Mouse (Mus musculus) testis, adult 2 months (tissue): ENCODE measurements around the gene Ppp1r12c. TPM values are rescaled to one million over a fixed set of nuclear protein-coding genes. Genes with fewer than 3 reads are reported as not detected.
A peak's percentile ranks its signal among the peaks of the same experiment; 100 is the strongest.

Experiments used
- H3K27ac ChIP-seq: fragments of 200-500 bp; 2 replicates; pipeline ENCODE4 v1.5.1; 2012; ENCODE audit warnings: low read depth, low read length; ENCODE audit not compliant: control insufficient read depth, insufficient read depth
- H3K27me3 ChIP-seq: fragments of 200-500 bp; 2 replicates; pipeline ENCODE4 v1.6.1; 2012; ENCODE audit warnings: mild to moderate bottlenecking, low read length, moderate library complexity; ENCODE audit not compliant: control insufficient read depth, insufficient read depth
- H3K36me3 ChIP-seq: fragments of 200-500 bp; 2 replicates; pipeline ENCODE4 v1.6.1; 2012; ENCODE audit warnings: mild to moderate bottlenecking, low read length; ENCODE audit not compliant: control insufficient read depth, insufficient read depth
- H3K4me1 ChIP-seq: fragments of 200-500 bp; 2 replicates; pipeline ENCODE4 v1.6.1; 2012; ENCODE audit warnings: low read length; ENCODE audit not compliant: control insufficient read depth, insufficient read depth
- H3K4me3 ChIP-seq: fragments of 200-500 bp; 2 replicates; pipeline ENCODE4 v1.5.1; 2012; ENCODE audit warnings: low read depth, mild to moderate bottlenecking, low read length, moderate library complexity, mixed read lengths; ENCODE audit not compliant: control insufficient read depth
- CTCF ChIP-seq: fragments of 200-500 bp; IDR thresholded peaks from 2 replicates; pipeline ENCODE4 v1.5.1; 2012; ENCODE audit warnings: low read depth, mild to moderate bottlenecking, inconsistent platforms, low read length, moderate library complexity; ENCODE audit not compliant: control insufficient read depth, insufficient read depth, insufficient replicate concordance
- POLR2A ChIP-seq: fragments of 200-500 bp; IDR thresholded peaks from 2 replicates; pipeline ENCODE4 v1.6.1; 2012; ENCODE audit warnings: low read depth, mild to moderate bottlenecking, inconsistent platforms, low read length, moderate library complexity; ENCODE audit not compliant: control insufficient read depth
- polyA plus RNA-seq: library from polyadenylated mRNA; depleted of rRNA; stranded (reverse); fragments of >200 nt; gene quantifications from 2 replicates; pipeline ENCODE4 v1.2.3, GENCODE M21; 2012; rRNA removed

Gene Ppp1r12c
- polyA plus RNA-seq, 1 experiment = 51.6 TPM

DNA sequence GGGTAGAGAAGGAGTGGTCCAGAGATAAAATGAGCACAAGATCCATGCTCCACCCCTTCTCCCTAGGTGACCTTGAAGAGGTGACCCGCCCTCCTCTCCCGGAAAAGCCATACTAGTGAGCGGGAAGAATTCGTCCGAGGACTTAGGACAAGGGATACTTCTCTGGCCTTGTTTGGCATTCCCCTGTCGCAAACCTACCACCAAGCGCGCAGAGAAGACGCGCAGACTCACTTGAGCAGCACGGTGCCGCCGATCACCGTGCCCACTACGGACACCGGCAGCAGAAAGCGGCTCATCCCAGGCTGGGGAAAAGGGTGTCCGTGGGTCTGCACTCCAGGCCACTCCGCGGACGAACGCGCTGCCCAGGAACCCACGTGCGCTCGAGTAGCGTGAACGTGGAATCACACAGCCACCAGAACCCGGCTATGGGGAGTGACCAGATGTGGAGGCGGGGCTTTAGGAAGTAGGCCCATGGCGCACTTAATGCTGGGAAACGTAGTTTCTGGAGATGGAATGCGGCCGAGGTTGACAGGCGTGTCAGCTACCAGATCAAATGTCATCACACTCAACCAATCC, 56.2 kb downstream of the Ppp1r12c start, which contains the start of gene Rdh13:
Gene Rdh13 (minus strand): TSS at position 434 of the 576 bp plus-strand sequence.
- peaks cover 3% of the 10 kb centered on the region for H3K4me1 ChIP-seq
- peak within 1 kb of the TSS; percentile 81 for H3K27ac ChIP-seq
- peak within 1 kb of the TSS; percentile 93 for H3K4me3 ChIP-seq
- H3K36me3 ChIP-seq = no peaks in the 10 kb centered on the region
- no peak; the same call in 1 of the 2 replicates for TF ChIP-seq POLR2A
- TF ChIP-seq CTCF = no peak
- no peaks in the 10 kb centered on the region for H3K27me3 ChIP-seq

DNA sequence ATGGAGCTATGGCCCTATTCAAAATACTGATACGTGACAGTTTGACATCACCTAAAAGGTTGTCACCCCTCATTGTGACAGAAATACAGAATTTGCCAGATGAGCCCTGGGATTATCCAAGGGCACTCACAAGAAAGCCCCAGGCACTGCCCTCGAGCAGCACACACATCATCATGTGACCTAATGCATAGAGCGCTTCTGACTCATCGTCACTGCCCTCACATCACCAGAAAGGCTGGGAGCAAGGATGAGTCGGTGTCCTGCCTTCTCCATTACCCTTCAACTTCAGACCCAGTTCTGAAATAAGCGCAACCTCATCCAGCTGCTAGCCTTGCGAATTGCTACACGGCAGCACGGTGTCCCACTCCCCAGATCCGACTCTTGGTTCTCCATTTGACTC, 60.9 kb downstream of the Ppp1r12c start:
- Histone ChIP-seq H3K4me3 (no peak overlapping the region), H3K27ac (no peak overlapping the region), H3K27me3 (no peaks in the 10 kb centered on the region), H3K4me1 (peaks cover 3% of the 10 kb centered on the region; the same call in 1 of the 2 replicates), H3K36me3 (no peaks in the 10 kb centered on the region)
- no peak for TF ChIP-seq CTCF
- TF ChIP-seq POLR2A = no peak

DNA sequence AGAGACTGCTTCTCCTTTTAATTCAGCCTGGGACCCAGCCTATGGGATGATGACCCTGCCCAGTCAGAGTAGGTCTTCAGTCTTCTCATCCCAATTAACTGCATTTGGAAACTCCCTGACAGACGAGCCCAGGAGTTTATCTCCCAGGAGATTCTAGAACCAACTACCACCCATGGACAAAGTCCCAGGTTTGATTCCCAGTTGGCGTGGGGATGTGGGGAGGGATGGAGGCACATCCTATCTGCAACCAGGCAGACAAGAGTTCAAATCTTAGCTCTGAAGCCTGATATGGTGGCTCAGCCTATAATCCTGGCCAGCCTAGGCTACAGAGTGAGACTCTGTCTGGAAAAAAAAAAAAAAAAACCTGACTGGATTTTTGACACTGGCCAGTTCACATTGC, 63.8 kb downstream of the Ppp1r12c start:
- H3K27ac ChIP-seq = no peak overlapping the region
- no peaks in the 10 kb centered on the region for H3K36me3 ChIP-seq
- TF ChIP-seq POLR2A = no peak
- no peaks in the 10 kb centered on the region for H3K27me3 ChIP-seq
- no peaks in the 10 kb centered on the region for H3K4me1 ChIP-seq
- no peak overlapping the region for H3K4me3 ChIP-seq

DNA sequence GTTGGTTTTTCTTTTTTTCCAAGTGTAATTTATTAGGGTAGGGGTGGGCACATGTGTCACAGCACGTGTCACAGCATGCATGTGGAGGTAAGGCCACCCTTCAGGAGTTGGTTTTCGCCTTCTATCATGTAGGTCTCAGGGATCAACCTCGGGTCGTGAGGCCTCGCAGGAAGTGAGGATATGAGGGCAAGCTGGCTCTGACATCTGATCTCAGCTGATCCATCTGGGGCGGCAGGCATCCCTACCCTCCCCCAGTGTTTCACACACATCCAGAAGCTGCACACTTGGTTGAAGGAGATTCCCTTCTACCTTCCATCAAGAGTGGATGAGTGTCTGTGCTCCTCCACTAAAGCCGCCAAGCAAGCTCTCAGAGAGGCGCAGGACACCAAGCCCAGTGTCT, 69.5 kb downstream of the Ppp1r12c start:
- no peaks in the 10 kb centered on the region for H3K36me3 ChIP-seq
- H3K27ac ChIP-seq = no peak overlapping the region
- H3K4me3 ChIP-seq = no peak overlapping the region
- no peaks in the 10 kb centered on the region for H3K4me1 ChIP-seq
- H3K27me3 ChIP-seq = no peaks in the 10 kb centered on the region
- TF ChIP-seq CTCF (no peak), POLR2A (no peak)

DNA sequence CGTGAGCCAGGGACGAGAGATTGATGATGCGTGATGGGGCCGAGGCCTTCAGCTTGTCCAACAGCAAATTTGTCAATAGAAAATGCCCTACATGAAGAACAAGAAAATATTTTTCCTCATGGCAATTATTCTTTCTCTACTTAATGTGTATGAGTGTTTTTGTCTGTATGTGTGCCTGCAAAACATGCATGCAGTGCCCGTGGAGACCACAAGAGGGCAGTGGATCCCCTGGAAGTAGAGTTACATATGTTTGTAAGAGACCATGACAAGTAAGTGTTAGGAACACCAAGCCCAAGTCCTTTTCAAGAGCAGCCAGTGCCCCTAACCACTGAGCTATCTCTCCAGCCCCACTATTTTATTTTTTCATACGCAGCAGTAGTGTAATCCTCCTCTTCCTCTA, 69.9 kb downstream of the Ppp1r12c start:
- TF ChIP-seq POLR2A (no peak), CTCF (peak; percentile 62; the same call in 1 of the 2 replicates)
- H3K27me3 ChIP-seq = no peaks in the 10 kb centered on the region
- H3K36me3 ChIP-seq = no peaks in the 10 kb centered on the region
- H3K4me3 ChIP-seq = no peak overlapping the region
- no peak overlapping the region for H3K27ac ChIP-seq
- H3K4me1 ChIP-seq = no peaks in the 10 kb centered on the region

Other genes starting within 250 kb of the Ppp1r12c start
- gene Ncr1, start 164.0 kb downstream of the Ppp1r12c start, polyA plus RNA-seq = not detected in 2 replicates
- 0.13 and 0.17 TPM in 2 replicates for gene Gp6, start 103.9 kb downstream of the Ppp1r12c start, polyA plus RNA-seq
- gene Rdh13, start 56.0 kb downstream of the Ppp1r12c start, polyA plus RNA-seq = 2.5 and 4.0 TPM in 2 replicates
- 0.10 and 1.3 TPM in 2 replicates for gene Eps8l1, start 41.0 kb downstream of the Ppp1r12c start, polyA plus RNA-seq
- 0.62 and 0.77 TPM in 2 replicates for gene Tnnt1, start 14.7 kb upstream of the Ppp1r12c start, polyA plus RNA-seq
- 59.3 TPM in 2 replicates for gene Tnni3, start 22.5 kb upstream of the Ppp1r12c start, polyA plus RNA-seq
- gene Dnaaf3, start 30.8 kb upstream of the Ppp1r12c start, polyA plus RNA-seq = 132 and 148 TPM in 2 replicates
- gene Syt5, start 45.9 kb upstream of the Ppp1r12c start, polyA plus RNA-seq = 4.5 TPM in 2 replicates
- gene Ptprh, start 102.4 kb upstream of the Ppp1r12c start, polyA plus RNA-seq = 1.8 and 2.9 TPM in 2 replicates
- 36.7 and 46.0 TPM in 2 replicates for gene Tmem86b, start 129.7 kb upstream of the Ppp1r12c start, polyA plus RNA-seq
- gene Ppp6r1, start 157.3 kb upstream of the Ppp1r12c start, polyA plus RNA-seq = 137 and 154 TPM in 2 replicates
- gene Hspbp1, start 183.4 kb upstream of the Ppp1r12c start, polyA plus RNA-seq = 64.3 and 65.6 TPM in 2 replicates
- gene Brsk1, start 188.9 kb upstream of the Ppp1r12c start, polyA plus RNA-seq = 53.3 and 60.3 TPM in 2 replicates
- gene Tmem150b, start 223.6 kb upstream of the Ppp1r12c start, polyA plus RNA-seq = 0.12 and 0.14 TPM in 2 replicates
- 35.7 and 37.0 TPM in 2 replicates for gene Kmt5c, start 238.4 kb upstream of the Ppp1r12c start, polyA plus RNA-seq